Mouse (Mus musculus): ENCODE results near the gene Gcg. TPM values are rescaled to one million over a fixed set of nuclear protein-coding genes. Genes with fewer than 3 reads are reported as not detected.

Gene Gcg
- polyA plus RNA-seq, 1 experiment from 2014 or later = 0.79 TPM

- Histone ChIP-seq H3K4me1 (ENCODE audit: control insufficient read depth, insufficient read depth, low read length) (no peaks in the 10 kb centered on the region), H3K27me3 (ENCODE audit: control insufficient read depth, insufficient read depth, low read length) (no peaks in the 10 kb centered on the region), H3K27ac (replicated peaks; ENCODE audit: low read depth, low read length) (no peak overlapping the region), H3K36me3 (ENCODE audit: control insufficient read depth, insufficient read depth, low read length) (no peaks in the 10 kb centered on the region), H3K4me3 (replicated peaks; ENCODE audit: low read depth, low read length) (no peak overlapping the region), H3K4me2 (ENCODE audit: low read length) (no peak overlapping the region), H3K9ac (replicated peaks; ENCODE audit: low read length) (no peak overlapping the region), H3K9me3 (ENCODE audit: control insufficient read depth, low read length) (no peaks in the 10 kb centered on the region)
- ATAC-seq (ENCODE audit: low FRiP score, low TSS enrichment) = no peak
- WGBS = 79% methylated on average over 5 of the region's 5 CpGs
- no peak for DNase-seq
Observed at GRCm38 (mm10) chr2:62503326-62503725, 19.9 kb upstream of the Gcg start.

- 0 out of 2 replicates have a peak, but pooled peaks cover 2% of the 10 kb centered on the region for H3K4me1 ChIP-seq (ENCODE audit: control insufficient read depth, insufficient read depth, low read length)
- H3K4me3 ChIP-seq (replicated peaks; ENCODE audit: low read depth, low read length) = no peak overlapping the region
- no peak overlapping the region for H3K27ac ChIP-seq (replicated peaks; ENCODE audit: low read depth, low read length)
- H3K27me3 ChIP-seq (ENCODE audit: control insufficient read depth, insufficient read depth, low read length) = no peaks in the 10 kb centered on the region
- no peak for DNase-seq
- no peak overlapping the region for H3K9ac ChIP-seq (replicated peaks; ENCODE audit: low read length)
- WGBS = 89% methylated on average over 4 of the region's 4 CpGs
- H3K9me3 ChIP-seq (ENCODE audit: control insufficient read depth, low read length) = no peaks in the 10 kb centered on the region
- no peaks in the 10 kb centered on the region for H3K36me3 ChIP-seq (ENCODE audit: control insufficient read depth, insufficient read depth, low read length)
- no peak for ATAC-seq (ENCODE audit: low FRiP score, low TSS enrichment)
- no peak overlapping the region for H3K4me2 ChIP-seq (ENCODE audit: low read length)
Observed at GRCm38 (mm10) chr2:62502516-62502915, 19.1 kb upstream of the Gcg start.

- Histone ChIP-seq H3K4me2 (ENCODE audit: low read length) (no peak overlapping the region), H3K27ac (replicated peaks; ENCODE audit: low read depth, low read length) (no peak overlapping the region), H3K9me3 (ENCODE audit: control insufficient read depth, low read length) (no peaks in the 10 kb centered on the region), H3K4me1 (ENCODE audit: control insufficient read depth, insufficient read depth, low read length) (0 out of 2 replicates have a peak, but pooled peaks cover 2% of the 10 kb centered on the region), H3K4me3 (replicated peaks; ENCODE audit: low read depth, low read length) (no peak overlapping the region), H3K9ac (replicated peaks; ENCODE audit: low read length) (no peak overlapping the region), H3K27me3 (ENCODE audit: control insufficient read depth, insufficient read depth, low read length) (no peaks in the 10 kb centered on the region), H3K36me3 (ENCODE audit: control insufficient read depth, insufficient read depth, low read length) (no peaks in the 10 kb centered on the region)
- WGBS = 93% methylated on average over 5 of the region's 5 CpGs
- ATAC-seq (ENCODE audit: low FRiP score, low TSS enrichment) (no peak), DNase-seq (no peak)
Observed at GRCm38 (mm10) chr2:62498821-62499220, 15.4 kb upstream of the Gcg start.

- no peak overlapping the region for H3K9ac ChIP-seq (replicated peaks; ENCODE audit: low read length)
- no peak for ATAC-seq (ENCODE audit: low FRiP score, low TSS enrichment)
- 89% methylated on average over 4 of the region's 4 CpGs for WGBS
- no peak for DNase-seq
- no peaks in the 10 kb centered on the region for H3K36me3 ChIP-seq (ENCODE audit: control insufficient read depth, insufficient read depth, low read length)
- no peak overlapping the region for H3K27ac ChIP-seq (replicated peaks; ENCODE audit: low read depth, low read length)
- H3K4me3 ChIP-seq (replicated peaks; ENCODE audit: low read depth, low read length) = no peak overlapping the region
- H3K4me1 ChIP-seq (ENCODE audit: control insufficient read depth, insufficient read depth, low read length) = 0 out of 2 replicates have a peak, but pooled peaks cover 2% of the 10 kb centered on the region
- no peak overlapping the region for H3K4me2 ChIP-seq (ENCODE audit: low read length)
- H3K27me3 ChIP-seq (ENCODE audit: control insufficient read depth, insufficient read depth, low read length) = no peaks in the 10 kb centered on the region
- no peaks in the 10 kb centered on the region for H3K9me3 ChIP-seq (ENCODE audit: control insufficient read depth, low read length)
Observed at GRCm38 (mm10) chr2:62498086-62498485, 14.6 kb upstream of the Gcg start.

GRCm38 (mm10) chr2:62497333-62498002, 14.0 kb upstream of the Gcg start:
- WGBS = 81% methylated on average over 5 of the region's 5 CpGs
- H3K9ac ChIP-seq (replicated peaks; ENCODE audit: low read length) = no peak overlapping the region
- H3K36me3 ChIP-seq (ENCODE audit: control insufficient read depth, insufficient read depth, low read length) = no peaks in the 10 kb centered on the region
- ATAC-seq (ENCODE audit: low FRiP score, low TSS enrichment) = no peak
- H3K4me3 ChIP-seq (replicated peaks; ENCODE audit: low read depth, low read length) = no peak overlapping the region
- H3K4me2 ChIP-seq (ENCODE audit: low read length) = no peak overlapping the region
- H3K27ac ChIP-seq (replicated peaks; ENCODE audit: low read depth, low read length) = no peak overlapping the region
- no peaks in the 10 kb centered on the region for H3K9me3 ChIP-seq (ENCODE audit: control insufficient read depth, low read length)
- no peak for DNase-seq
- 0 out of 2 replicates have a peak, but pooled peaks cover 2% of the 10 kb centered on the region for H3K4me1 ChIP-seq (ENCODE audit: control insufficient read depth, insufficient read depth, low read length)
- no peaks in the 10 kb centered on the region for H3K27me3 ChIP-seq (ENCODE audit: control insufficient read depth, insufficient read depth, low read length)

- Histone ChIP-seq H3K36me3 (ENCODE audit: control insufficient read depth, insufficient read depth, low read length) (no peaks in the 10 kb centered on the region), H3K27ac (replicated peaks; ENCODE audit: low read depth, low read length) (no peak overlapping the region), H3K9me3 (ENCODE audit: control insufficient read depth, low read length) (no peaks in the 10 kb centered on the region), H3K4me2 (ENCODE audit: low read length) (no peak overlapping the region), H3K27me3 (ENCODE audit: control insufficient read depth, insufficient read depth, low read length) (no peaks in the 10 kb centered on the region), H3K4me1 (ENCODE audit: control insufficient read depth, insufficient read depth, low read length) (0 out of 2 replicates have a peak, but pooled peaks cover 2% of the 10 kb centered on the region), H3K9ac (replicated peaks; ENCODE audit: low read length) (no peak overlapping the region), H3K4me3 (replicated peaks; ENCODE audit: low read depth, low read length) (no peak overlapping the region)
- no peak for ATAC-seq (ENCODE audit: low FRiP score, low TSS enrichment)
- no peak for DNase-seq
- WGBS = 85% methylated on average over 4 of the region's 4 CpGs
Observed at GRCm38 (mm10) chr2:62495407-62495806, 12.0 kb upstream of the Gcg start.

- H3K4me1 ChIP-seq (ENCODE audit: control insufficient read depth, insufficient read depth, low read length) = no peaks in the 10 kb centered on the region
- H3K27me3 ChIP-seq (ENCODE audit: control insufficient read depth, insufficient read depth, low read length) = no peaks in the 10 kb centered on the region
- DNase-seq (no peak), ATAC-seq (ENCODE audit: low FRiP score, low TSS enrichment) (no peak)
- WGBS = 76% methylated on average over 6 of the region's 6 CpGs
- H3K36me3 ChIP-seq (ENCODE audit: control insufficient read depth, insufficient read depth, low read length) = no peaks in the 10 kb centered on the region
- no peak overlapping the region for H3K27ac ChIP-seq (replicated peaks; ENCODE audit: low read depth, low read length)
- no peaks in the 10 kb centered on the region for H3K9me3 ChIP-seq (ENCODE audit: control insufficient read depth, low read length)
- H3K4me3 ChIP-seq (replicated peaks; ENCODE audit: low read depth, low read length) = no peak overlapping the region
- no peak overlapping the region for H3K4me2 ChIP-seq (ENCODE audit: low read length)
- no peak overlapping the region for H3K9ac ChIP-seq (replicated peaks; ENCODE audit: low read length)
Observed at GRCm38 (mm10) chr2:62489832-62490231, 6.4 kb upstream of the Gcg start.

- WGBS = 90% methylated on average over 3 of the region's 3 CpGs
- 0 out of 2 replicates have a peak, but pooled peaks cover 3% of the 10 kb centered on the region for H3K4me1 ChIP-seq (ENCODE audit: control insufficient read depth, insufficient read depth, low read length)
- H3K9ac ChIP-seq (replicated peaks; ENCODE audit: low read length) = no peak overlapping the region
- H3K9me3 ChIP-seq (ENCODE audit: control insufficient read depth, low read length) = no peaks in the 10 kb centered on the region
- ATAC-seq (ENCODE audit: low FRiP score, low TSS enrichment) (no peak), DNase-seq (no peak)
- no peaks in the 10 kb centered on the region for H3K36me3 ChIP-seq (ENCODE audit: control insufficient read depth, insufficient read depth, low read length)
- no peak overlapping the region for H3K4me3 ChIP-seq (replicated peaks; ENCODE audit: low read depth, low read length)
- no peak overlapping the region for H3K27ac ChIP-seq (replicated peaks; ENCODE audit: low read depth, low read length)
- H3K27me3 ChIP-seq (ENCODE audit: control insufficient read depth, insufficient read depth, low read length) = no peaks in the 10 kb centered on the region
- H3K4me2 ChIP-seq (ENCODE audit: low read length) = no peak overlapping the region
Observed at GRCm38 (mm10) chr2:62484906-62485305, 1.5 kb upstream of the Gcg start.

Measured in midbrain, embryonic 14.5 days (tissue).